Mouse (Mus musculus) myocyte (in vitro differentiated cells): ENCODE measurements around the gene Fars2. TPM values are rescaled to one million over a fixed set of nuclear protein-coding genes. Genes with fewer than 3 reads are reported as not detected.
A peak's percentile ranks its signal among the peaks of the same experiment; 100 is the strongest.

Experiments
- H3K27me3 ChIP-seq: one replicate; pipeline ENCODE4 v1.6.1; 2011; ENCODE audit not compliant: control insufficient read depth, insufficient read depth, insufficient read length
- H3K36me3 ChIP-seq: one replicate; pipeline ENCODE4 v1.6.1; 2011; ENCODE audit not compliant: control insufficient read depth, insufficient read depth
- H3K4me2 ChIP-seq: one replicate; pipeline ENCODE4 v1.6.1; 2011; ENCODE audit warnings: low read depth, control low read depth
- H3K4me3 ChIP-seq: one replicate; pipeline ENCODE4 v1.5.1; 2011; ENCODE audit warnings: mild to moderate bottlenecking, control low read depth, moderate library complexity
- H3K79me2 ChIP-seq: one replicate; pipeline ENCODE4 v1.6.1; 2011; ENCODE audit not compliant: control insufficient read depth, insufficient read depth
- H3ac ChIP-seq: one replicate; pipeline ENCODE4 v1.6.1; 2011; ENCODE audit not compliant: control insufficient read depth, insufficient read length
- CEBPB ChIP-seq: IDR thresholded peaks from 2 replicates; pipeline ENCODE4 v1.6.1; 2011; ENCODE audit warnings: mild to moderate bottlenecking, moderate library complexity; ENCODE audit not compliant: poor library complexity, insufficient read depth, severe bottlenecking
- E2F4 ChIP-seq: IDR thresholded peaks from one replicate; pipeline ENCODE4 v1.6.1; 2011; ENCODE audit warnings: mild to moderate bottlenecking, control low read depth, moderate library complexity; ENCODE audit not compliant: insufficient read depth
- MAX ChIP-seq: IDR thresholded peaks from one replicate; pipeline ENCODE4 v1.6.1; 2011; ENCODE audit warnings: low read depth, mild to moderate bottlenecking, control low read depth
- MYOD1 ChIP-seq, 3 experiments: IDR thresholded peaks; one replicate each; pipeline ENCODE4 v1.6.1; 2011; ENCODE audit warnings: control low read depth in 2 of 3, low read depth in 2 of 3, mild to moderate bottlenecking in 2 of 3, moderate library complexity in 1 of 3; ENCODE audit not compliant: insufficient read length in 2 of 3, control insufficient read depth in 1 of 3
- MYOG ChIP-seq, 3 experiments: IDR thresholded peaks; one replicate each; pipeline ENCODE4 v1.6.1; 2011; ENCODE audit warnings: control low read depth in 2 of 3, low read depth in 2 of 3, mild to moderate bottlenecking in 2 of 3; ENCODE audit not compliant: insufficient read length in 2 of 3, control insufficient read depth in 1 of 3, insufficient read depth in 1 of 3
- POLR2A ChIP-seq: IDR thresholded peaks from one replicate; pipeline ENCODE4 v1.6.1; 2011; ENCODE audit warnings: low read depth, mild to moderate bottlenecking, control low read depth, moderate library complexity; ENCODE audit not compliant: insufficient read length
- POLR2AphosphoS2 ChIP-seq: IDR thresholded peaks from one replicate; pipeline ENCODE4 v1.6.1; 2011; ENCODE audit warnings: low read depth, control low read depth; ENCODE audit not compliant: insufficient read length
- REST ChIP-seq: IDR thresholded peaks from one replicate; pipeline ENCODE4 v1.6.1; 2011; ENCODE audit warnings: mild to moderate bottlenecking, control low read depth, moderate library complexity; ENCODE audit not compliant: insufficient read depth, insufficient read length
- SRF ChIP-seq: IDR thresholded peaks from one replicate; pipeline ENCODE4 v1.6.1; 2011; ENCODE audit warnings: low read depth; ENCODE audit not compliant: control insufficient read depth, insufficient read length
- TCF12 ChIP-seq: IDR thresholded peaks from one replicate; pipeline ENCODE4 v1.6.1; 2011; ENCODE audit warnings: mild to moderate bottlenecking, control low read depth; ENCODE audit not compliant: poor library complexity, insufficient read depth, severe bottlenecking
- TCF3 ChIP-seq: IDR thresholded peaks from one replicate; pipeline ENCODE4 v1.6.1; 2011; ENCODE audit warnings: low read depth, control low read depth; ENCODE audit not compliant: insufficient read length
- USF1 ChIP-seq: IDR thresholded peaks from one replicate; pipeline ENCODE4 v1.6.1; 2011; ENCODE audit warnings: low read depth, mild to moderate bottlenecking, control low read depth, moderate library complexity
- polyA plus RNA-seq: library from polyadenylated mRNA; unstranded; fragments of >200 nt; fragmentation: generic; extraction: Trizol; gene quantifications from one replicate; pipeline ENCODE4 v1.2.1, GENCODE M21; 2012; ENCODE audit warnings: missing spikeins

Fars2 gene
- polyA plus RNA-seq, 1 experiment: 53.6 TPM

GRCm38 (mm10) chr13:36513126-36513525 is 395.9 kb downstream of the Fars2 start:
- H3K36me3 ChIP-seq: no peaks in the 10 kb centered on the region
- no peak overlapping the region for H3K4me2 ChIP-seq
- H3ac ChIP-seq: no peak overlapping the region
- H3K4me3 ChIP-seq: no peak overlapping the region
- no peaks in the 10 kb centered on the region for H3K27me3 ChIP-seq
- TF ChIP-seq POLR2AphosphoS2: no peak
- TF ChIP-seq MYOD1 (IDR thresholded peaks at IDR 0.05; ENCODE audit: control insufficient read depth in 1 of 3, insufficient read length in 2 of 3, low read depth in 2 of 3): peak in 1 of 3 experiments; percentile 35
- H3K79me2 ChIP-seq: no peaks in the 10 kb centered on the region

DNA sequence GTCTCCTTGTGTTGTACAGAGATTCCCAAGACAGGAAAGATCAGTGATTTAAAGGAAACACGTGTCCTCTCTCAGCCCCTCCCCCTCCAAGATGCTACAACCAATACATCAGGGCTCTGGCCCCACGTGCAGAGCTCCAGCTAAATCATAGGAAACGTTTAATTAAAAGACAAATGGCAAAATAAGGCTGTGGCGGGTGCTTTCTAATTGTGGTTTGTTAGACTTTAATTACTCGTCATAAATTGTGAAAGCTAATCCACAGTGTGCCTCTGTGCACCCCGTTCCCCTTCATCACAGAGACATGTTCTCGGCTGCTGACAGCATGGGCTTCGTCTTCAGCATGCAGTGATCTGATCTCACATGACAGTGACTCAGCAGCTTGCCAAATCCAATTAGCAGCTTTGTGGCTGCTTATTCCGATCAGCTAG is 400.9 kb downstream of the Fars2 start:
- Histone ChIP-seq H3K27me3 (no peaks in the 10 kb centered on the region), H3K4me2 (no peak overlapping the region), H3ac (no peak overlapping the region), H3K4me3 (no peak overlapping the region), H3K79me2 (no peaks in the 10 kb centered on the region), H3K36me3 (no peaks in the 10 kb centered on the region)
- TF ChIP-seq POLR2A (no peak), TCF12 (no peak), SRF (no peak), CEBPB (no peak), E2F4 (no peak)

DNA sequence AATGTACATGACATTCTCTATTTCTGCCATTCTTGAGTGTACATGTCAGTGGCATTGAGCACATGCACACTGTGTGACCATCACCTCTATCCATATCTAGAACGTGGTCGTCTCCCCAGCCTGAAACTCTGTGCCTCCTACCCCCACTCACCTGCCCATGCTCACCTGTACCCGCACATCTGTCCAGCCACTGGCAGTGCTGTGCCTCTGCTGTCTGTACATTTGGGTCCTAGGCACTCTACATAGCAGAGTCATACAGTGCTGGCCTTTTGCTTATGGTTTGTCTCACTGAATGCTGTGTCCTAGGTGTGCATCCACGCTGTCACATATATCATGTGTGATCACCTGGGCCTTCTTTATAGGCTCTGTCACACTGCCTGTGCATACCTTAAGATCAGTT is 410.5 kb downstream of the Fars2 start:
- Histone ChIP-seq H3K79me2 (no peaks in the 10 kb centered on the region), H3ac (no peak overlapping the region), H3K4me3 (no peak overlapping the region), H3K36me3 (no peaks in the 10 kb centered on the region), H3K27me3 (no peaks in the 10 kb centered on the region), H3K4me2 (no peak overlapping the region)
- TF ChIP-seq CEBPB (no peak), MAX (no peak), SRF (no peak), POLR2A (no peak), TCF12 (no peak), MYOD1 (IDR thresholded peaks at IDR 0.05; ENCODE audit: control insufficient read depth in 1 of 3, insufficient read length in 2 of 3, low read depth in 2 of 3) (no peak), REST (no peak), E2F4 (no peak), TCF3 (no peak), MYOG (IDR thresholded peaks at IDR 0.05; ENCODE audit: control insufficient read depth in 1 of 3, insufficient read depth in 1 of 3, insufficient read length in 2 of 3, low read depth in 2 of 3) (no peak), USF1 (no peak), POLR2AphosphoS2 (no peak)

DNA sequence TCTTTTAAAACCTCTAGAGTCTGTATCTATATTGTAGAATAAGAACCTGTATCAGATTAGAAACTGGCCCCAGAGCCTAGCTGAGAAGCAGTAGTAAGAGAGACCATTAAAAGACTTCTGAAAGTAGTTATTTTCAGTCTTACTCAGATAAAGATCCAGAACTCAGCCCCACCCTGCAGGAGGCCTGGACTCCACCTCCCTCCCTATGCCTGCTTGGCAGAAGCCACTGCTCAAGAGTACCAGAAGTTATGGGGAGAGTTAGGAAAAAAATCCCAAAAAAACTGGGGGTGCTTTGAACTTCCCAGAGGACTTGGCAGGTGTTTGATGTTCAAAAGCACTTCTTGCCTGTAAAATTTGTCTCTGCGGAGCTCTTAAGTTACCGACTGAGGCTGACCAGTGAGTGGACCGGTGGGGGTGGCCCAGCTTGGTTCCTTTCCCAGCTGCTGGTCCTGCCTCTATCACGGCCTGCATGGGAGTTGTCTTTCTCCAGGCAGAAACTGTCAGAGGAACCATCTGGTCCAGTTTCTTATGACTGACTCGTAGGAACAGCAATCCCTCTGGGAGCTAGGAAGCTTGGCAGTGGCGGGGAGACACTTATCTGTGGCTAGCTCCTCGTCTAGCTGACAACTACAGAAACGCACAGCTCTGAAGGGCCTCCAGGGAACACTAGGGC is 411.1 kb downstream of the Fars2 start:
- Histone ChIP-seq H3K4me2 (no peak overlapping the region), H3K36me3 (no peaks in the 10 kb centered on the region), H3ac (no peak overlapping the region), H3K79me2 (no peaks in the 10 kb centered on the region), H3K4me3 (no peak overlapping the region), H3K27me3 (no peaks in the 10 kb centered on the region)
- no peak for TF ChIP-seq POLR2A
- TF ChIP-seq REST: no peak
- TF ChIP-seq MAX: no peak
- no peak for TF ChIP-seq E2F4
- no peak for TF ChIP-seq CEBPB
- no peak for TF ChIP-seq SRF

DNA sequence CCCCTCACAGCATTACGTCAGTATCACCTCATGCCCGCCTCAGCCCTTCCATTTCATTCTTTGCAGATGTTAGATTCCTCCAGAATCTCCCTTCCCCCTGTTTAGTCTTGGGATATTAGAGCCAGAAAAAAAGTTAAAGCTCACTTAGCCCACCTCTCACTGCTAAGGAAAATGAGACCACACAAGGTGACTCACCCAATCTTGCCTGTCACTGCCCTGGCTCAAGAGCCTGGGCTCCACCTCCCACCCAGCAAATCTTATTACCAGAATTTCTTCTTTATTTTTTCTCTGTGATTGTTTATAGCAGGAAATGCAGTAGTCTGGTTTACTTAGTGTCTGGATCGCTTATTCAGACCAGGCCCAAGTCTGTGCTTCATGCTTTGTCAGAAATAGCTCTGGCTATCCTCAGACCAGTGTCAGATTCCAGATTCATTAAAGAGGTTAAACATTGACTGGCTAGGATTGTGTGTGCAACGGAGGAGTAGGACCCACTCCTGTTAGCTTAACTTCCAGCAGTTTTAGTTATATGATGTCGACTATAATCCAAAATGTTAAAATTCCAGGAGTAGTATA is 412.3 kb downstream of the Fars2 start:
- H3K4me2 ChIP-seq: no peak overlapping the region
- H3K27me3 ChIP-seq: no peaks in the 10 kb centered on the region
- no peaks in the 10 kb centered on the region for H3K36me3 ChIP-seq
- H3K4me3 ChIP-seq: no peak overlapping the region
- H3ac ChIP-seq: no peak overlapping the region
- H3K79me2 ChIP-seq: no peaks in the 10 kb centered on the region
- TF ChIP-seq MYOD1 (IDR thresholded peaks at IDR 0.05; ENCODE audit: control insufficient read depth in 1 of 3, insufficient read length in 2 of 3, low read depth in 2 of 3): no peak
- no peak for TF ChIP-seq USF1
- TF ChIP-seq MAX: no peak
- no peak for TF ChIP-seq TCF3
- no peak for TF ChIP-seq POLR2A
- no peak for TF ChIP-seq MYOG (IDR thresholded peaks at IDR 0.05; ENCODE audit: control insufficient read depth in 1 of 3, insufficient read depth in 1 of 3, insufficient read length in 2 of 3, low read depth in 2 of 3)
- TF ChIP-seq REST: no peak
- TF ChIP-seq POLR2AphosphoS2: no peak
- no peak for TF ChIP-seq SRF
- no peak for TF ChIP-seq CEBPB
- no peak for TF ChIP-seq TCF12
- TF ChIP-seq E2F4: no peak
